Mouse (Mus musculus) adrenal gland, postnatal 36 days (tissue): Measurements from ENCODE around the gene Rufy1. TPM values are rescaled to one million over a fixed set of nuclear protein-coding genes. Genes with fewer than 3 reads are reported as not detected.
"Not testable (repeated sequence)": the region's sequence is repeated elsewhere in the genome, so short reads cannot be mapped to it uniquely, and the experiment has no call there.

Experiments used
- DNase-seq, 2 experiments: peaks; one replicate each; pipeline ENCODE4 v3.0.0; 2021; ENCODE audit warnings: mixed read lengths in 1 of 2
- total RNA-seq, 2 experiments: library from RNA; stranded (reverse); gene quantifications; 2 replicates each; pipeline ENCODE4 v1.2.3; 2021

Gene Rufy1
- total RNA-seq, 2 experiments from 2014 or later, result 38.2 to 39.8 TPM

DNA sequence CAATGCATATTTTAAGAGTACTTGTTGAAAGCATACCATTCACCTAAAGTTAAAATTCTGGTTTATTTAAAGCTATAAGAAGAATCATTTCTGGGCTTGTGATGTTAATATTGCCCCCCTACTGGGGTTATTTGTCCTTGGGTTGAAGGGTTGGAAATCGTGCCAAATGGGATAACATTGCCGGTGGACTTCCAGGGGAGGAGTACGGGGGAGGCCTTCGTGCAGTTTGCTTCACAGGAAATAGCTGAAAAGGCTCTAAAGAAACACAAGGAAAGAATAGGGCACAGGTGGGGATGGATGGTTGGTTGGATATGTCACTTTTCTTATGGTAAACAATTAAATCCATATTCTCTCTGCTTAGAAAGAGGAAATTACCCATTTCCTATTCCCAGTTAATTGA lies 49.6 kb downstream of the Rufy1 start:
- DNase-seq, result no peak

DNA sequence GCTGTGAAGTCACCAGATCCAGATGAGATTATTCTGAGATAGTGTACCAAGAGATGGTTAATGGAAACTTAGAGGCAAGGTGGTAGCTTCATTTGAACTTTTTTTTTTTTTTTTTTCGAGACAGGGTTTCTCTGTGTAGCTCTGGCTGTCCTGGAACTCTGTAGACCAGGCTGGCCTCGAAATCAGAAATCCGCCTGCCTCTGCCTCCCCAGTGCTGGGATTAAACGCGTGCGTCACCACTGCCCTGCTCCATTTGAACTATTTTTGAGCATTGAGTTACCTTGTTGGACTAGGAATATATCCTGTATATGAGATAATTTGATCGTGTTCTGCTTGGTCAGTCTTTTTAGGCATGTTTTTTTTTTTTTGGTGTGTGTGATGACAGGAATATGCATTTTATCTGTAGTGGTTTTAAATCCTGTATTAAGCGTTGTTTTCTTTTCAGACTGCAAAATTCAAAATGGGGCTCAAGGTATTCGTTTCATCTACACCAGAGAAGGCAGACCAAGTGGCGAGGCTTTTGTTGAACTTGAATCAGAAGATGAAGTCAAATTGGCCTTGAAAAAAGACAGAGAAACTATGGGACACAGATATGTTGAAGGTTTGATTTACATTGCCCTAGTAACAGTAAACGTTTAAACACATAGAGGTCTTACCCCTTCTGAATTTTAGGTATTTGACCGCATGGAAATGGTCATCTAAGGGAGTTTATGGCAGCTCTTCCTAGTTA lies 51.7 kb downstream of the Rufy1 start:
- DNase-seq, result no peak

- DNase-seq, result peak; percentile 90 to 95
Measured at GRCm38 (mm10) chr11:50377892-50378684, 52.8 kb downstream of the Rufy1 start.

DNA sequence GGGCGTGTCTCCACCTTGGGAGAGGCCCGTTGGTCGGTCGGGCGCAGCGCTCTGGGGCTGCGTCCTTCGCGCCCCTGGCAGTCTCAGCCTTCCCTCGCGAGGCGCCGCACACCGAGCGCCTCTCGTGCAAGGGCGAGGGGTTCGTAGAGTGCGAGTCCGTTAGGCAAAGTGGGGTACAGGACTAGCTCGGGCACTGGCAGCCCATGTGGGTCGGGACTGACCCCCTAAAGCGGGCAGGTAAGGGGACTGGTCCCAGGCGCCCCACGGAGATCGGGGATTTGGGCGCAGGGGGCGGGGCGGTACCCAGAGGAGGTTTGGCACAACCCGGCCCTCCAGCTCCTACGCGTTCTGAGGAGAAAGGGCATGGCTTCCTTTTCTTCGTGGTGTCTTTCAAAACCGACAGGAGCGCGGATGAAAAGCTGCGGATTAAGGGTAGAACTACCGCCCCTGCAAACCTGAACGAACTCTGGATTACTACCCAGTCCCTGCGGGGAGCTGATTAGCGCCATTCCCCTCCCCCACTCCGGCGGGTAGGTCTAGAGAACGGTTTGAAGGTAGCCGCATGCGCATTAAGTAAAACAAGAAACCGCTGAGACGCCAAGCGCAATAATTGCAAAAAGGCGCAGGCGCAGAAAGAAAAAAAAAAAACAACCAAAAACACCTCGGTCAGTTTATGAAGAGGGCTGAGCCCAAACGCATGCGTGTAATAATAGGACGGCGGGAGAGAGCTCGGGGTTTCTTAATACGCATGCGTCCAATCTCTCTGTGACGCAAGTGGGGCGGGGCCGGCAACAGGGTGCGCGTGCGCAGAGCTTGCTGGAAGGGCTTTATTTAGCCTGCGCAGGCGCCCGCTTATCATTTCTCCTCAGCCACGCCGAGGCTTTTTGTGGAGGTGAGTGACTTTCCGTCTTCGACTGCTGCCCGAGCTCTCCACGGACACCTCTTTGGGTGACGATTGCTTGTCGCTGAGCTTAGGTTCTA lies 53.7 kb downstream of the Rufy1 start, which contains the start of gene Hnrnph1:
Gene Hnrnph1, plus strand, starts transcription at position 80 of the 981 bp plus-strand sequence.
- peak; percentile 96 for DNase-seq

GRCm38 (mm10) chr11:50376156-50376790 lies 54.7 kb downstream of the Rufy1 start:
- no peak for DNase-seq

DNA sequence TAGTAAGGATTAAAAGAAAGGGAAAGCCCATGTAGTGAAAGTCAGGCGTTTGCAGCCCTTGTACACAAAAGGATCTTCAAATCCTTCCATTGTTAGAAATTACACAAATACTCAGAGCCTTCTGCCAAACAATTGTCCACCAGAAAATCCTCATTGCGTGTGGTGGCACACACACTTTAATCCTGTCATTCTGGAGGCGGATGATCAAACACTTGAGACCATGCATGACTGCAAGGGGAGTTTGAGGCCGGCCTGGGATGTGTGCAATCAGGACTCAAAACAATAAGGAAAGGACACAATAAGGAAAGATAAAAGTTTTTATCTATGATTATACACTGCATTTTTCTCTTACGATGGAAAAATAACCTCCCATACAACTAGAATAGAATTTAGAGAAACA lies 55.5 kb downstream of the Rufy1 start:
- no peak for DNase-seq

DNA sequence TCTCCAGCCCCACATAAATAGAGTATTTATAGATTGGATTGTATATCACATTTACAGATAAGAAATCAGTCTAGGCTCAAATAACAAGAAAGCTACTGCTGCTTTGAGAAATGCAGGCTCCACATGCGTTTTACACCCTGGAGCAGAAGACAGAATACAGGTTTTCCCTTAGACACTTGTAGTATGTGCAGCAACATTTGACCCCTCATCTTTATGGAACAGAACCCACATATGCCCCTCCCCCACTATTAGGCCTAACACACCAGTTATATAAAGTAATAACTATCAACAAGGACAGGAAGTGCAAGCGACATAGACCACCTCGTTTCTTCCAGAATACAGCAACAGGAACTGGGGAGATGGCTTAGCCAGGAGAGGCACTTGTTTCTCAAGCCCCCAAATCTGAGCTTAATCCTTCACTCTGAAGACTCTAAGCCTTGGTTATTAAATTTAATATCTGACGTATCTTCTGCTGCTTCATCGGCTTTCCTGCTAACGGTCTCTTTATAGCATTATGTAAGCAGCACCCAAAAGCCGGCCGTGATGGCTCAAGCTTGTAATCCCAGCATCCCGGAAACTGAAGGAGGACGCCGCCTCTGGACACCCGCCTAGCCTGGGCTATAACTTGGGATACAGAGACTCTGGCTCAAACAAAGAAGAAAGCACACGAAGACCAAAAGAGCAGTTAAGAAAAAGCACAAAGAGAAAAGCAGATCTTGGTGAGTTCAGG lies 56.5 kb downstream of the Rufy1 start:
- no peak for DNase-seq

DNA sequence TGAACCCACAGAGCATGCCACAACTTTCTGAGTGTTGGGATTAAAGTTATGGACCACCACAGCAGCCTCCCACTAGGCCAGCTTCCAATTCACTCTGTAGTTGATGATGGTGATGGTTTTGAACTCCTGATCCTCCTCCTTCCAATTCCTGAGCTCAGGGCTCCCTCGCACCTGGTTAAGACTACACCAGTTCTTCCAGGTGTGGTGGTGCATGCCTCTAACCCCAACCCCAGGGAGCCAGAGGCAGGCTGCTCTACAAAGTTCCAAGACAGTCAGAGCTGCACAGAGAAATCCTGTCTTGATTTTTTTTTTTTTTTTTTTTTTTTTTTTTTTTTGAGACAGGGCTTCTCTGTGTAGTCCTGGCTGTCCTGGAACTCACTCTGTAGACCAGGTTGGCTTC lies 57.3 kb downstream of the Rufy1 start:
- no peak for DNase-seq

DNA sequence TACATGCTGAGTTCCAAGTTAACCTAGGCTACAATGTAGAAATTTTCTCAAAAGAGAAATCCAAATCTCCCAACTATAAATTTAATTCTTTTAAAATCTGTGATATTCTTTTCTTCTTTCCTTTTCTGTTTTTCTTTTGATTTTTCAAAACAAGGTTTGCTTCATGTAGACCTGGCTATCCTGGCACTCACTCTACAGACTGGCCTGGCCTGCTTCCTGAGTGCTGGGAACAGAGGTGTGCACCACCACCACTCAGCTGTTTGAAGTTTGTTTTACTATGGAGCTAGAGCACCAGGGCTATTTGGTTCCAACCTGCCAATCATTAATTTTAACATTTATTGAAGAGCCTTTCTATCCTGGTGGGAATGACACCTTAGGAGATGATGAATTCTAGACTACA lies 57.8 kb downstream of the Rufy1 start:
- DNase-seq, result no peak

- no peak for DNase-seq
Measured at GRCm38 (mm10) chr11:50371911-50372310, 59.0 kb downstream of the Rufy1 start.

DNA sequence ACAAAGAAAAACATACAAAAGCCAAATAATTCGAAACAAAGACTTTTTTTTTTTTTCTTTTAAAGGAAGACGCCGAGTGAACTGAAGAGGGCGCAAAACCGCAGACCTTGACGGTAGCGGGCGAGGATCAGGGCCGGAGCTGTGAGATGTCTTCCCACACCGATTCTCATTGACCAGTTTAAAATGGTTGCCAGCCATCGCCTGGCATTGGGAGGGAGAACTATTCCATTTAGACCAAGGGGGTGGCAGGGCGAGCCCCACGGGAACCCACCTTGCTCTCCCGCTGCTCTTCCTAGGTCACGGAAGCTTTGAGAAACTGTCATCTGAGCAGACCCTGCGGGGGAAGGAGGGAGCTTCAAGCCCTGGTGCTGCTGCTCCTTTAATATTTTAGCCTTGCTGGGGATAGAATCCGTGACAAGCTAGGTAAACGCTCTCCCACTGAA lies 59.5 kb downstream of the Rufy1 start:
- peak; percentile 68 to 78 for DNase-seq

DNA sequence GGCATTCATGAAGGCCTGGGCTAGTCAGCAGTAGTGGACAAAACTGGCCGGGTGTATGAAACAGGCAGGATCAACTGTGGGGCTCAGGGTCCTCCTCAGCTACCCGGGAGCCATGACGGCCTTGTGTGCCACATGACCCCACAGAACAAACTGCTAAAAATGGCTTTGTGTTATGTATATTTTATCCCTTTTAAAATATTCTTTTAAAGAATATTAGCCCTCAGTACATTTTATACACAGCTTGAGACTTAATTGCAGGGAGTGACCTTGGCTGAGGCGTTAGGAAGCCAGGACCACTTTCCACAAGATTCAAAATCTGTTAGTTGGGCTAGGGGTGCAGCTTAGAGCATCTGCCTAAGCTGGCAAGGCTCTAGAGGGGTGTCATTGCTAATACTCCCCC lies 60.0 kb downstream of the Rufy1 start:
- no peak for DNase-seq

DNA sequence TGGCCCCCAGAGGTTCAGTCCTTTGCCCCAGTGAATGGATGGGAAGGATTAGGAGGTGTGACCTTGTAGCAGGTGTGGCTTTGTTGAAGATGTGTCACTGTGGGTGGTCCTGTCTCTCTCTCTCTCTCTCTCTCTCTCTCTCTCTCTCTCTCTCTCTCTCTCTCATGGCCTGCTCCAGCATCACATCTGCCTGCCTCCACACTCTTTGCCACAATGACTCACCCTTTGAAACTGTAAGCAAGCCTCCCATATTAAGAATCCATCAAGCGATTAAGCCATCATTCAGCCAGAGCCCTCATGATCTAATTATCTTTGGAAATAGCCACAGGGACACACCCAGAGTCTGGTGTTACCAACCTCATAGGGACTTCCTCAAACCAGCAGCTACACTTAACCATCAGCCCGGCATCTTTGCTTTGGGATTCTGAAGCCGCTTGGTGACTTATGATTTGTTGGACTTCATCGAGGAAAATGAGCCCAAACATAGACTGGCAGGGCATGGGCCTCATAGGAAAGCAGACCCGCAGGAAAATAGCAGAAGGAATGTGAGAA lies 61.5 kb downstream of the Rufy1 start:
- no peak for DNase-seq

DNA sequence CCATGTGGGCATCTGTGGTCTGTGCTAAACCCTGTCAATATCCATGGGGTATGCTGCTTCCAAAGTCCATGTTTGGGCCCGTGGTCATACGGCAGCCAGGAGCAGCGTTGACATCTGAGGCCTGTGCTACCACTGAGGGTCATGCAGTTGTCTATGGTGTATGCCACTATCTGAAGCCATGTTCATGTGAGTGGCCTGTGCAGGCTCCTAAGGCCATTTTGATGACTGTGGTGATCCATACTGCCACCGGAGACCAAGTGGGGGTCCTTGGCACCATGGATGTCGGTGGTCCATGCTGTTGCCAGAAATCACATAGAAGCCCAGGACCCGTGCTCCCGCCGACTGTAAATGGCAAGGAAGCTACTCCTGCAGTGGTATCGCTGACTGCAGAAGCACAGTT lies 63.4 kb downstream of the Rufy1 start:
- DNase-seq, result no peak

DNA sequence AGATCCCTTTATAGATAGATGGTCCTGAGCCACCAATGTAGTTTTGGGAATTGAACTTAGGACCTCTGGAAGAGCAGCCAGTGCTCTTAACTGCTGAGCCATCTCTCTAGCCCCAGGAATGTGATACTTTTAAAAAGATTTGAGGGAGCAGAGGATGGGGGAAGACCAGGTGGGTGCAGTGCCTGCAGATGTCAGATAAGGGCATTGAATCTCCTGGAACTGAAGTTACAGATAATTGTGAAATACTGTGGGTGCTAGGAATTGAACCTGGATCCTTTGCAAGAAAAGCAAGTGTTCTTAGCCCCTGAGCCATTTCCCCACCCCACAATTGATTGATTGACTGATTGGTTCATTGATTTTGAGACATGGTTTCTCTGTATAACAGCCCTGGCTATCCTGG lies 65.6 kb downstream of the Rufy1 start:
- DNase-seq, result no peak

- peak; percentile 65 to 83 for DNase-seq
Measured at GRCm38 (mm10) chr11:50364548-50364947, 66.4 kb downstream of the Rufy1 start.

GRCm38 (mm10) chr11:50361282-50361681 lies 69.6 kb downstream of the Rufy1 start:
- not testable (repeated sequence) for DNase-seq

DNA sequence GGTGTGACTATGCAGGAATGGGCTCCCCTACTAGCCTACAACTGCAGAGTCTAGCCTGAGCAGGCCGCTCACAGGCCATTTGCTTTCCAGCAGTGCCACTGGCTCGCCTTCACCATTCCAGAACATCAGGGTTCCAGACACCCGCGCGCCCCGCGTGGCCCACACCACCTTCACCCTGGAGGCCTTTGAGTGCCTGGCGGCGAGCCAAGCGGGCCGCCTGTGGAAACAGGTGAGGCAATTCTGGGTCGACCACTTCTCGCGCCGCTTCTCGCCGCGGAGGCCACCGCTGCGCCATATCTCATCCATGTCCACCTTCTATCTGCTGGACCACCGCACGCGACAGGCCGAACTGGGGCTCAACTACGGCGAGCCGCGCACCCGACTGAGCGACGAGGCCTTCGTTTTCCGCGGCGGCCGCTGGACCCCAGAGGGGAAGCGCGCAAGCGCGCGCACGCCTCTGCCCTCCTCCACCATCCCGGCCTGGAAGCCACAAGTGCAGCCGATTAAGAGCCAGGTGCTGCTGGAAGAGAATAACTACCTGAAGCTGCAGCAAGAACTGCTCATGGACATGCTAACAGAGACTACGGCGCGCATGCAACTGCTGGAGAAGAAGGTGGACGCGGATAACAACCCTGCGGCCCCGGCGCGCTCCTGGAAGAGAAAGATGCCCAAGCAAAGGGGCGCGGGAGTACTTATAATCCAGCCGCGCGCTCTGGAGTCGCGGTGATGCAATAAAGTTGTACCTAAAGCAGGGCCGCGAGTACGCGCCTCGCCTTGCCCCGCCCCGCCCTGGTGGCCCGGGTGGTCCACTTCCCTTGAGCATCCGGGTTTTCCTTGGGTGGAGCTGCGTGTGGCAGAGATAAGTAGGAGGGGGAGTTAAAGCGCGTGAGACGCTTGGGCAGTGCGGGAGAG lies 71.7 kb downstream of the Rufy1 start:
- peak; percentile 20 to 35 for DNase-seq

DNA sequence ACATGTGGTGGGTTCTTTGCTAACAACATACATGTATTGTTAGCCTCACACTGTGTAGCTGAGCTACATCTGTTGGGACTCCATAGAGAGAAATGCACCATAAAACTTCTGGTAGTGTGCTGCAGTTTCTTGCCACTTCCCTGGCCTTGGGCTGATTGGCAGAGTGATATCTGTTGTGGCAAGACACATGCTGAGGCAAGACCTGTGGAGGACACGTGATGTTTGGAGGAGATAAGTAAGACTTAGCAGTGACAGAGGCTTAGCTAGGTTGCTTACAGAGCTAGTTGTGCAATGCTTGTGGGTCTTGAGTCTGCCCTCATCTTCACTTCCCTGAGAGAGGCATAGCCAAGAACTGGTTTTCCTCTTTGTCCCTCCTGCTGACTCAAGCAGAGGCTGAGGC lies 75.5 kb downstream of the Rufy1 start:
- no peak for DNase-seq

DNA sequence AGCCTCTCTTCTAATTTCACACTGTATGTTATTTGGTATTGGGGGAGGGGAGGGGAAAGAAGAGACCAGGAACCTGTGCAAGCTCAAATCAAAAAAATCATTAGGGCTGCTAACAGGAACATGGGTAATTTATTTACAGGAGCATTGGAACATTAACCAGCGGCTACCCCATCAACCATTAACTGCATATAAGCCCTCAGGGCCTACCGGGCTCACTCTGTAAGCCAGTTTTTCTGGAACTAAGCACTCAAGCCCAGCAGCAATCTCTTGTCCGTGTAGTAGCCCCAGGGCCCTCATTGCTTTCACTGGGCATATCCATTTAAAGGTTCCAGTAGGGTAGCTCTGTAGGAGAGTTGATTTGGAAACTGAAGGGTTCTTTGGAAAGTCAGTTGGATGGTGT lies 76.1 kb downstream of the Rufy1 start:
- DNase-seq, result no peak
